Mouse (Mus musculus) liver, postnatal 0 days (tissue): Measurements from ENCODE around the gene Adam10. TPM values are rescaled to one million over a fixed set of nuclear protein-coding genes. Genes with fewer than 3 reads are reported as not detected.

Source experiments
- ATAC-seq: fragments of 200-750 bp; cut with Nextera tagmentation; 2 replicates; pipeline ENCODE4 v1.8.0; 2017; ENCODE audit warnings: mild to moderate bottlenecking, moderate library complexity
- DNase-seq: peaks from one replicate; pipeline ENCODE4 v3.0.0-alpha.2; 2016
- H3K27ac ChIP-seq: fragments of 300-500 bp; sonication (generic); 2 replicates; pipeline ENCODE4 v1.5.1; 2014; ENCODE audit warnings: antibody characterized with exemption, moderate library complexity, mild to moderate bottlenecking, low read depth
- H3K27me3 ChIP-seq: fragments of 300-500 bp; sonication (generic); 2 replicates; pipeline ENCODE4 v1.6.1; 2014; ENCODE audit warnings: low read length, control low read depth, mixed read lengths; ENCODE audit not compliant: insufficient read depth
- H3K36me3 ChIP-seq: fragments of 300-500 bp; sonication (generic); replicated peaks from 2 replicates; pipeline ENCODE4 v1.6.1; 2014; ENCODE audit warnings: mild to moderate bottlenecking, control low read depth, low read length, moderate library complexity, mixed read lengths; ENCODE audit not compliant: insufficient read depth
- H3K4me1 ChIP-seq: fragments of 300-500 bp; sonication (generic); 2 replicates; pipeline ENCODE4 v1.6.1; 2014; ENCODE audit warnings: antibody characterized with exemption, mild to moderate bottlenecking, control low read depth; ENCODE audit not compliant: insufficient read depth
- H3K4me2 ChIP-seq: fragments of 300-500 bp; sonication (generic); 2 replicates; pipeline ENCODE4 v1.6.1; 2014; ENCODE audit warnings: low read depth, mild to moderate bottlenecking, low read length, moderate library complexity, mixed read lengths
- H3K4me3 ChIP-seq: fragments of 300-500 bp; sonication (generic); 2 replicates; pipeline ENCODE4 v1.5.1; 2014; ENCODE audit warnings: low read depth, low read length
- H3K9ac ChIP-seq: fragments of 300-500 bp; sonication (generic); replicated peaks from 2 replicates; pipeline ENCODE4 v1.6.1; 2014; ENCODE audit warnings: mild to moderate bottlenecking, moderate library complexity
- H3K9me3 ChIP-seq: fragments of 300-500 bp; sonication (generic); 2 replicates; pipeline ENCODE4 v1.6.1; 2016; ENCODE audit warnings: mild to moderate bottlenecking, control low read depth, low read length, mixed read lengths
- CTCF ChIP-seq: sonication (generic); IDR thresholded peaks from 2 replicates; pipeline ENCODE4 v1.5.1; 2016; ENCODE audit warnings: antibody characterized with exemption, low read depth
- EP300 ChIP-seq: IDR thresholded peaks from 2 replicates; pipeline ENCODE4 v1.6.1; 2016; ENCODE audit warnings: antibody characterized with exemption, low read depth, mild to moderate bottlenecking
- WGBS: fragments of 180-500 bp; shearing (Covaris S2); extraction: QIAGEN DNeasy Blood & Tissue Kit; methylation state at CpG from one replicate; pipeline ENCODE4 v1.1.7; 2014; ENCODE audit not compliant: insufficient replicate concordance; 5-methylcytosine and 5-hydroxymethylcytosine counted together
- polyA plus RNA-seq: library from polyadenylated mRNA; unstranded; fragments of >200 nt; fragmentation: Nextera tagmentation; extraction: Ambion mirVana; gene quantifications from 2 replicates; pipeline ENCODE4 v1.2.1, GENCODE M21; 2015

Gene Adam10
- polyA plus RNA-seq = 30.3 and 36.7 TPM in 2 replicates

DNA sequence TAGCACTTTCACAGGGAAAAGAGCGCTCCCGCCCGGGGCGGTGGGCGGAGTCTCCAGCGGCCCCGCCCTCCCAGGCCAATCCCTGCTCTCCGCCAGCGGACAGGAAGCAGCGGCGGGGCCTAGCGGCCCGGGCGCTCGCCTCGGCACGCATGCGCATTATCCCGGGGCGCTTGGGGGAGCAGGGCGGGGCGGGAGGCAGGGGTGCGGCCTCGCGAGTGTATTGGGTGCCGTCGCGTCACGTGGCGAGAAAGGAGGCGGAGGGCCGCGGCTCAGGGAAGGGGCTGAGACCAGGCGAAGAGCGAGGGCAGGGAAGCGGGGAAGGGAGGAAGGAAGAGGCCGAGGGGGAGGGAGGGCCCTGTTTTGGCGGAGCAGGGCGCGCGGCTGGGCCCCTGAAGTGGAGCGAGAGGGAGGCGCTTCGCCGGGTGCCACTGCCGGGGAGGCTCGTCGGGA, at the start of gene Adam10:
Gene Adam10 (plus strand): TSS at position 316 of the 450 bp plus-strand sequence.
- peak within 1 kb of the TSS; percentile 97 for H3K9ac ChIP-seq
- H3K4me1 ChIP-seq = peaks cover 15% of the 10 kb centered on the region
- no peaks in the 10 kb centered on the region for H3K36me3 ChIP-seq
- TF ChIP-seq CTCF = no peak
- TF ChIP-seq EP300 = no peak
- WGBS = under 1% methylated on average over 37 of the region's 48 CpGs
- peak; percentile 98 for ATAC-seq
- peak; percentile 100 for DNase-seq
- no peaks in the 10 kb centered on the region for H3K9me3 ChIP-seq
- peak within 1 kb of the TSS; percentile 95 for H3K4me3 ChIP-seq
- no peaks in the 10 kb centered on the region for H3K27me3 ChIP-seq
- H3K27ac ChIP-seq = peak within 1 kb of the TSS; percentile 99
- peak within 1 kb of the TSS; percentile 88 for H3K4me2 ChIP-seq

DNA sequence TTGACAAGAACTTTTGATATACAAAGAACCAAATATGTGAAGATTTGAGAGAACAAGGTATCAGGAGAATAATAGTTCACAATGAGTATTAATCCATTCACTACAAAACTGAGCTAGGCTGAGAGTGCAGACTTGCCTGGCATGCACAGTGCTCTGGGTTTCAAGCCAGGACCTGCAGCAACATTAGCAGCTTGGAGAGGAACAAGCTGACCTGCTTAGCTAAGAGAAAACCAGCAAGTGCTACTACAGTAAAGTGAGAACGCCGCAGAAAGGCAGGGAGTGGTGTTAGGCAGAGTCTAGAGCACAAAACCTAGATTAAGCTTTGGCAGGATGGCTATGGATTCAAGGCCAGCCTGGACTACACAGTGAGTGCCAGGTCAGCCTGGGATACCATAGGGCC, 49.1 kb upstream of the Adam10 start:
- ATAC-seq (no peak), DNase-seq (no peak)
- Histone ChIP-seq H3K9ac (no peak overlapping the region), H3K4me2 (no peak overlapping the region), H3K36me3 (peaks cover 38% of the 10 kb centered on the region), H3K4me1 (no peaks in the 10 kb centered on the region), H3K27ac (no peak overlapping the region), H3K4me3 (no peak overlapping the region), H3K9me3 (no peaks in the 10 kb centered on the region), H3K27me3 (no peaks in the 10 kb centered on the region)
- 96% methylated on average over 2 of the region's 2 CpGs for WGBS
- TF ChIP-seq EP300 (no peak), CTCF (no peak)

DNA sequence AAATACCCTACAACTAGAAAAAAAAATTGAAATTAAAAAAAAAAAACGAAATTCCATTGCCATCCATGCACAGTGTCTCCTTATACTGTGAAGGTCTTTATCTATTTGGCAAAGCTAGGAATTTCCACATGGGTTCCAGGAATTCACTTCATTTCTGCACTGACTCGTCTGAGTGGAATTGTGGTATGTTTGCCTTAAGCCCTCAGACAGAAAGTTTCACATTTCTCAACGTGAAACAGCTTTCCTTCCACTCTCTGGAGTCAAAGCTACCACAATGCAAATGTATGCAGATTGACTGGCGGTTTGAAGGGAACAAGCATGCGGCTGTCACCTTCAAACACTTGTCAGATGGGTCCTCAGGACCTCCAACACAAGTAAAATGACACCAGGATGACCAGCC, 47.1 kb upstream of the Adam10 start:
- no peaks in the 10 kb centered on the region for H3K9me3 ChIP-seq
- H3K4me2 ChIP-seq = no peak overlapping the region
- TF ChIP-seq EP300 (no peak), CTCF (no peak)
- H3K4me3 ChIP-seq = no peak overlapping the region
- 47% methylated on average over 5 of the region's 5 CpGs for WGBS
- H3K4me1 ChIP-seq = no peaks in the 10 kb centered on the region
- no peak overlapping the region for H3K27ac ChIP-seq
- no peak for ATAC-seq
- no peak for DNase-seq
- peaks cover 22% of the 10 kb centered on the region for H3K36me3 ChIP-seq
- H3K27me3 ChIP-seq = no peaks in the 10 kb centered on the region
- H3K9ac ChIP-seq = no peak overlapping the region

DNA sequence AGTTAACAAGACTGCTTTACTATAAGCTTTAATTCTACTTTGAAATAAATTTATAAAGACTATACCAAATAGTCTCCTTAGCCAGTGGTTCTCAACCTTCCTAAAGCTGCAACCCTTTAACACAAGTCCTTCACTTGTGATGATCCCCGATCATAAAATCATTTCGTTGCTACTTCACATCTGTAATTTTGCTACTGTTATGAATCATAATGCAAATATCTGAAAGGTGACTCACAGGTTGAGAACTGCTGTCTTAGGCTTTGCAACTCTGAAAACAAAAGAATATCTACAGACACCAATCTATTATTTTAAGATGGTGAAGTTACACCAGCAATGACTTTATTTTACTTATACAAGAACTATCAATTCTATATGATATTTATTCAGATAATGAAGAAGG, 42.0 kb upstream of the Adam10 start:
- Histone ChIP-seq H3K4me3 (no peak overlapping the region), H3K9ac (no peak overlapping the region), H3K27ac (no peak overlapping the region), H3K36me3 (peaks cover 12% of the 10 kb centered on the region), H3K4me1 (no peaks in the 10 kb centered on the region), H3K9me3 (no peaks in the 10 kb centered on the region), H3K27me3 (no peaks in the 10 kb centered on the region), H3K4me2 (no peak overlapping the region)
- ATAC-seq (no peak), DNase-seq (no peak)
- TF ChIP-seq CTCF (no peak), EP300 (no peak)
- 94% methylated on average over 2 of the region's 2 CpGs for whole genome bisulfite sequencing

DNA sequence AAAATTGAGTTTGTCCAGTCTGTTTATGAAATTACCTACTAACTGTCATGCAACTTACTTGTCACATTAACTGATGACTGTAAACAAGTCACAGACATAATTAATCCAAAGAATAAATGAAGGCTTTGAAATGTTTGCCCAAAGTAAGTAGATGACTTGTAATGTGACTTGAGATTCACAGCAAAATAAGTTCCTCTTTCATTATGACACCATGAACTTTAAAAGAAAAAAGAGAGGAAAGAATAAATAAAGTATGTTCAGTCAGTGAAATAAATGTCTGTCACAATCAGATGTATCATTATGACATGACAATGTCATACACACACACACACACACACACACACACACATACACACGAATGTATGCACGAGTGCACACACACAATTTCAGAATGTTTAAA, 28.5 kb upstream of the Adam10 start:
- H3K36me3 ChIP-seq = peaks cover 26% of the 10 kb centered on the region
- DNase-seq = no peak
- H3K4me1 ChIP-seq = peaks cover 31% of the 10 kb centered on the region
- ATAC-seq = no peak
- H3K27me3 ChIP-seq = no peaks in the 10 kb centered on the region
- H3K4me3 ChIP-seq = no peak overlapping the region
- TF ChIP-seq EP300 (no peak), CTCF (no peak)
- H3K9ac ChIP-seq = no peak overlapping the region
- no peaks in the 10 kb centered on the region for H3K9me3 ChIP-seq
- H3K27ac ChIP-seq = no peak overlapping the region
- H3K4me2 ChIP-seq = no peak overlapping the region
- WGBS = 80% methylated on average over 2 of the region's 2 CpGs

DNA sequence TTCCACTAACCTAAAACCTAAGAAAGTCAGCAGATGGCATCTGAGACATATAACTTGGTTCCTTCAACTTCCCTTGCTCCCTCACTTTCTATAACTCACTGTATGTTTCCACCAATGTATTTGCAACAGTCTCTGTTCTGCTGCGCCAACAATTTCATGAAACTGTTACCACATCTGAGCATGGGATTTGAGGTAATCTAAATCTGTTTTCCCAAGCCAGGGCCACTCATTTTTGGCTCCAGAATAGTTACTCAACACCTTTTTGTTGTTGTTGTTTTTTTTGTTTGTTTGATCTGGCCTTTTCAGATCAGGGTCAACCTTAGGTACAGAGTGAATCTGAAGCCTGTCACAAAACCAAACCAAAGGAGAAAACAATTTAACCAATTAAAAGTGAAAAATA, 27.8 kb upstream of the Adam10 start:
- H3K36me3 ChIP-seq = peaks cover 26% of the 10 kb centered on the region

DNA sequence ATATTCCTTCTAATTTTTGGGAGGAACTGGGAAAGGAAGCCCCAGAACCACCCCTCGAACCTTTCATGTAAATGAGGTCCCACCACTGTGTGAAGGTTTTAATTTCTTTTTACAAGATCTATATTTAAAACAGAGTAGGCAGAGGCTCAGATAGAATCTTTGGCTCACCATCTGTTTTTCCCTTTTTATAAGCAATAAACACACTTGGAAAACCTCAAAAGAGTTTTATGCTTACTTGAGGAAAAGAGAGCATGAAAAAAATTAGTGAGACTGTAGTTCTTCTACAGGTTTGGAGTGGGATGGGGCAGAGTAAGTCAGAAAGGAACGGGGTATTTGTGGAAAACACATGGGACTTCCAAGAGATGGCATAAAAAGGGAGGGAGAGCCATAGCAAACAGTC, 26.6 kb upstream of the Adam10 start:
- H3K27me3 ChIP-seq = no peaks in the 10 kb centered on the region
- H3K4me3 ChIP-seq = no peak overlapping the region
- peaks cover 31% of the 10 kb centered on the region for H3K4me1 ChIP-seq
- H3K4me2 ChIP-seq = peak overlapping the region; percentile 90
- peaks cover 26% of the 10 kb centered on the region for H3K36me3 ChIP-seq
- ATAC-seq (no peak), DNase-seq (no peak)
- no peak overlapping the region for H3K9ac ChIP-seq
- no peak for TF ChIP-seq EP300
- TF ChIP-seq CTCF = no peak
- 74% methylated on average over 2 of the region's 2 CpGs for WGBS
- H3K9me3 ChIP-seq = no peaks in the 10 kb centered on the region
- H3K27ac ChIP-seq = no peak overlapping the region

More for the DNA sequence above, 27.8 kb upstream of the Adam10 start:
- ATAC-seq (no peak), DNase-seq (no peak)
- no peak overlapping the region for H3K4me2 ChIP-seq
- 89% methylated on average over 1 of the region's 1 CpGs for WGBS
- TF ChIP-seq CTCF (no peak), EP300 (no peak)
- H3K9me3 ChIP-seq = no peaks in the 10 kb centered on the region
- no peak overlapping the region for H3K4me3 ChIP-seq
- no peak overlapping the region for H3K9ac ChIP-seq
- H3K27ac ChIP-seq = no peak overlapping the region
- H3K4me1 ChIP-seq = peaks cover 31% of the 10 kb centered on the region
- no peaks in the 10 kb centered on the region for H3K27me3 ChIP-seq
